Mouse (Mus musculus): Measurements from ENCODE around the gene Irak4. TPM values are rescaled to one million over a fixed set of nuclear protein-coding genes. Genes with fewer than 3 reads are reported as not detected.
A peak's percentile ranks its signal among the peaks of the same experiment; 100 is the strongest.

Irak4 gene
- total RNA-seq, 2 experiments from 2014 or later: 13.0 to 15.2 TPM

DNA sequence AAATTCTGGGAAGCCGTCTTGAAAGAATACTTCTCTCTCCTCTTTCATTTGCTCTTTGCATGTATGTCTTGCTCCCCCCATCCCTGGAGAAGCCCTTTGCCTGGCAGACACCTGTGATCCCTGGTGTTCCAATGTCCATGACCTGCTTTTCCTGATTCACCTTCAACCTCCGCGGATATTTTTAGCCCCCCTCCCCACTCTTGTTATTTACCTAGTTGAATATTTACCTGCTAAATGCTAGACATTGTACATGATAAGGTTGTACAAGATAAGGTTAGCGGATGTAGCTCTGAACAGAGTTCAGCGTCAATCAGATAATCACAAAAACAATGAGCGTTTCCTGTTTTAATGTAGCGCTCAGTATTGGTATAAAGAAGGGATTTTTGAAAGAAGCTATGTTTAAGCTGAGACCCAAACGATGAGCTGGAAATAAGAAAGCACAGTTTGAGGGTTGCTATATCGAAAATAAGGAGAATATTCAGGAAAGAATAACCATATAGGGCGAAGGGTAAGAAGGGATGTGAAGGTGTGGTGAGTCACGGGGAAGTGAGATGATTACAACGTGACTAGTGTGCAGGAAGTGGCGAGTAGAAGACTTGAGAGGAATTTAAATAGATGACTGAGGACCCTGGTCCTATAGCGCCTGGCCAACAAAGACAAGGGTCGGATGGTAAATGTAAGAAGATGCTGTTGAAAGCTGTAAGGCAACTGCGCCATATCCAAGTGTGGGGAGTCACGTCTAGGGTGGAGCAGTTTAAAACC lies 15.6 kb downstream of the Irak4 start:
- no peak for DNase-seq

DNA sequence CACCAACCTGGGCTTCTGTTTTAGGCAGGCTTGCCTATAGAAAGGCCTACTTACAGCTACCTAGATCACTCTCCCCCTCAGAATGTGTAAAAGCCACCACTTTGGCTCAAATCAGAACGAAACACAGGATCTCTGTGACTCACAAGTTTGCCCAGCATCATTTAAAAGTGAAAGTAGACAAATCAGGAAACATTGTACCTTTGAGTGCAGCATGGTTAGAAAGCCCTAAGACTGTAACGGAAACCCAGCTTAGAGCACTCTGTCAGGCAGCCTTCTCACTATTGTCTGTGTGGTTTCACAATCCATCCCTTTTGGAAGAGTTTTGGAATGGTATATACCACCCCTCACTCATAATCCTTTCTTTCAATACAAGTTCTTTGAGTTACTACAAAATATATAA lies 21.5 kb downstream of the Irak4 start:
- no peak for DNase-seq

DNA sequence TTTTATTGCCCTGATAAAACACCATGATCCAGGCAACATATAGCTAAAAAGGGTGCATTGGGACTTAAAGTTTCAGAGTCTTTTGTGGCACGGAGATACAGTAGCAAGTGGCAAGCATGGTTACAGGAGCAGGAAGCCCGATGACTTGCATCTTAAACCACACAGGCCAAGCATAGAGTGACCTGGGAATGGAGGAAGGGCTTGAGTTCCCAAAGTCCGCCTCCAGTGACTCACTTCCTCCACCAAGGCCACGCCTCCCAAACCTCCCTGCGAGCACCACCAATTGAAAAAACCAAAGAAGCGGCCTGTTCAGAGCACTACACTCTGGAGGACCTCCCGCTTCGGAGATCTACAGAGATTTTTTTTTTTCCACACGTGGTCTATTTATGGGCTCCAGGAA lies 22.4 kb downstream of the Irak4 start:
- DNase-seq: no peak

DNA sequence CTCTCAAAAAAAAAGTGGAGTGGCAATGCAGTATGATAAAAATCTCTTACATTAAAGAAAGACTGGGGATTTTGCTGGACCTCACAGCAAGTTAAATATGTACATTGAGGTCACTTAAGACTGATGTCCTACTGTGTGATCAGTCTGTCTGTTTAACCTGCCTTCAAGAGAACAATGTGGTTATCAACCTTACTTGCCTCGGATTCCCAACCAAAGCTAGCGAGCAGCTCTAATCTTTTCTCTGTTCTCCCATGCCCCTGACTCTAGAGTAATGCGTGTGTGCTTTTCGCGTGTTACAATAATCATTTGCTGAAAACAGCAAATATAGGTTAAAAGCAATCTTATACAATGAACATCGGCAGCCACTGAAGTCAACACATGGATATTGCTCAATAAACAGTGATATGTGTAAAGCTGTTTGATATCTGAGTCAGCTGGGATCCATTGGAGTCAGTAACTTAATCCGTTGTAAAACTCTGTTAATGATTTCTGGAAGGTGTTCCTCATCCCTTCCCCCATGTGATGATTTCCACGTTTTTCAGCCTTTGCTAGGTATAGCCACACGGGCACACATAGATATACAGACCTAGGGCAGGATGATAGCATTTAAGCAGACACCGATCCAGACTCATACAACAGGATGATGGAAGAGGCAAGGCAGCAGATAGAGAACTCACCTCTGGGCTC lies 25.2 kb downstream of the Irak4 start:
- DNase-seq: no peak

GRCm38 (mm10) chr15:94571501-94571900 lies 28.1 kb downstream of the Irak4 start:
- DNase-seq: peak in 1 of 2 experiments; percentile 29

DNA sequence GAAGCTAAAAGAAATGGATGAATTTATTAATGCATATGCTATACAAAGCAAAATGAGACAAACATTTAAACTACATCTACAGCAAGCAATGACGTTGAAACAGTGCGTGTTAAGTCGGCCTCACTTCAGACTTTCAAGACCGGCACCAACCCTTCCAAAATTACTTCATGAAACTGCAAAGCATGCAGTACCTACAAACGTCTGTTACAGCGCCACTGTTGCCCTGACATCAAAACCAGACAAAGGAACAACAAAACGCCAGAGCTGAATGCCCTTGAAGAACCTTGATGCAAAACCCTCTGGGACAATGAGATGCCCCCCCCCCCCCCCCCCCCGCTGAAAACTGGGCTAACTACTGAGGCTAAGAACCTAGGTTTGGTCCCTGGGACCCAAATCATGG lies 29.3 kb downstream of the Irak4 start:
- DNase-seq: no peak

GRCm38 (mm10) chr15:94574566-94575268 lies 31.3 kb downstream of the Irak4 start:
- DNase-seq: peak in 1 of 2 experiments; percentile 38

DNA sequence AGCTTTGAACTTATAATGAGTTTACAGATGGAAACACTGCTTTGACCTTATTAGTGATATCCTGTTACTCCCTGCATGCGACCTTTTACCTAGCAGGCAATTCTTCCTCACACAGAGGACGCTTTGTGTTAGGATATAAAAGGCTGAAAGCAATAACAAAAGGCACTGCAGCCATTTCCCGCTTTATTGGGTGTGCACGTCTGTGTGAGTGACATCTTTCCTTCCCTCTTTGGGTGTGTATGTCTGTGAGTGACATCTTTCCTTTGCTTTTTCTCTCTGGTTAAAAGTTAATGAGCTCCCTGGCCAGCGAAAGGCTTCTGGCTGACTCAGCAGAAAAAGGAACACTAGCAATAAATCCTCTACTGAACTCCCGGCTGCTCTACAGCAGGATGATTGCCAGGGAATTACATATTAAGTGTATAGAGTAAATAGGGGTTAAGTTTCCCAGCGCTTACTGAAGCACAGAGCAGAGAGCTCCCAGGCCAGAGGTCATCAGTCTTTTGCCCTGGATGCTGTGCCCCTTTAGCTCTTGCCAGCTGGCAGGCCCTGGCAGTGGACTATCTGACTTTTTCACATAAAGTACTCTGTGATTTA lies 38.7 kb downstream of the Irak4 start:
- peak in 1 of 2 experiments; percentile 39 for DNase-seq

DNA sequence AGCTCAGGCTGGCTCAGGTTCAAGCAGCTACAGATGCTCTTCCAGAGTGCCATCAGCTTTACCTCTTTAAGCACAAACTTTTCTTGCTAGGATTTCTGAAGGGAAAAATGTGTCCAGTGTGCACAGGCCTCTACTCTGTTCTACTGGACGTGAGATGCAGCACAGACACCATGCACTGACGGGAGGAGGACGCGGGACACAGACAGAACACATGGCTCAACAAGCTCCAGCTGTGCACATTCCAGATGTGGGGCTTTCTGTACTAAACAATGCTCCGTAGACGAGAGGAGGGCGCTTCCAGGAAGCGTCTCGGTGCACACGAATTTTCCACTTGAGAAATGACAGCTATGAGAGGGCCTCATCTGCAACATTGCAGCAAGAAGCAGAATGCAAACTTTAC lies 39.7 kb downstream of the Irak4 start:
- DNase-seq: no peak

- DNase-seq: no peak
Measured at GRCm38 (mm10) chr15:94584738-94585137, 41.3 kb downstream of the Irak4 start.

DNA sequence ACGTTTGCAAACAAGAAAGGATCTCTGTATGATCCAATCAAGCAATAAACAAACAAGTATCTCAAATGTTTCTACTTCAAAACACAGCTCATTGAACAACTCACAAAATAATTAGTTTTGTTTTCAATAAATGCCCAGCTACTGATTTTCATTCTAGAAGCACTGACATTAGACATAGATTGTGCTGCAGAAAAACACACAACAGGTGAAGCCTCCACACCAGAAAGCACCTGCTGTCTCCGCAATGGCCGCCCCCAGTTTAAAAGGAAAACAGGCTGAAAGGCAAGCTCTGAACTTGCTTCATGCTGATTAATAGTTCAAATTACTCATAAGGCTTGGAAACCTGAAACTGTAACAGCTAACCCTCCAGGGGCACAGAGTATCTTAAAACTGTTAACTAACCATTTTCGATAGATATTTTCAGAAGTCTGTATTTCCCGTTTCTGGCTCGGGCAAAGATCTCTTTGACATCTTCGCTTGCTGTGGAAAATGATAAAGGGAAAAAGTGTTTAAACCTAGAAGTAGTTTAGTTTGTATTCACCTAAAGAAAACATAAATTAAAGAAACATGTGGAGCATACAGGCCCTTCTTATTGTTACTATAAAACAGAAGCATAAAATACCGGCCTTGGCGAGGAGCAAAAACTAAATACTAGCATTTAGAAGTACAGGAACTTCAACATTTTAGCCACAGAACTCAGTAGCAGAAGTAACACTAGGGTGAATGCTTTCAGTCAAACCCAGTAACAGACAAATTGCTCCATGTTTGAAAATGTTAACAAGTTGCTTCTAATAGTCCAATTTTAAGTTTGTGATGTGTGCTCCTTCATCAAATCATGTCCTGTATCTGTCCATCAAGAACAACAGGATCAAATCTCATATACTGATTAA lies 44.6 kb downstream of the Irak4 start:
- no peak for DNase-seq

- DNase-seq: peak; percentile 98 to 100
Measured at GRCm38 (mm10) chr15:94589219-94590075, 46.0 kb downstream of the Irak4 start, which contains the start of gene Twf1. TSS of gene Twf1 (minus strand) at chr15:94589889.

DNA sequence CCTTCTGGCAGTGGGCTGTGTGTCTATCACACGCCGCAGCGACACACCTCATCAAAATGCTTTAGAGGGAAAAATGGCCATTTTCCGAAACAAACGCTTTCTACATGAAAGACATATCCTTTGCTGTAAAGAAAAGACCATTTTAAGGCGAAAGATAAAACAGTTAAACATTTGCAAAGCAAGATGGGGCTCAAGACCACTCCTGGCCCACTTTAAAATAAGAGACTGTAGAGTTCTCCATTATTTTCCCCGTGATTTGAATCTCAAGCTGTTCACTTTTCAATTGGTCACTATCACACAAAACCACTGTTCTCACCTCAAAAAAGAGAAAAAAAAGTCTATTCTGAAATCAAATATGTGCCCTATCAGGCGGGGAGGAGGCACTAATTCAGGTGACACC lies 46.6 kb downstream of the Irak4 start:
- DNase-seq: no peak

DNA sequence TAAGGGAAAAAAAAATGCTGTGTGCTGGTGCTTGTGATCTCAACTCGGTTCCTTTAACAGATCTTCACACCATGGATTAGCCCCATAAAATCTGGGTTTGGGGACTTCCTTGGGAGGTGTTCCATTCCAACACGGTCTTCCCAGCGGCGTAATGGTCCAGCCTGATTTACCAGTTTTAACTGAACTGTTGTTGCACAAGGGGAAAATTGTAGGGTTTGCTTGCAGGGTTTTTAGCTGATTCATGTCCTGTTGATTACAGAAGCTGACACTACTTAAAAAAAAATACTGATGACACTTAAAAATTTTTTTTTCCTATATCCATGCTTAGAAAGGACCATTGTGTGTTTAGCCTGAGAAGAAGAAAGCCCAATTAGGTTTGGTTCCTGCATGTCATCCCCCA lies 47.9 kb downstream of the Irak4 start:
- DNase-seq: no peak

GRCm38 (mm10) chr15:94593586-94593985 lies 50.1 kb downstream of the Irak4 start:
- DNase-seq: no peak

DNA sequence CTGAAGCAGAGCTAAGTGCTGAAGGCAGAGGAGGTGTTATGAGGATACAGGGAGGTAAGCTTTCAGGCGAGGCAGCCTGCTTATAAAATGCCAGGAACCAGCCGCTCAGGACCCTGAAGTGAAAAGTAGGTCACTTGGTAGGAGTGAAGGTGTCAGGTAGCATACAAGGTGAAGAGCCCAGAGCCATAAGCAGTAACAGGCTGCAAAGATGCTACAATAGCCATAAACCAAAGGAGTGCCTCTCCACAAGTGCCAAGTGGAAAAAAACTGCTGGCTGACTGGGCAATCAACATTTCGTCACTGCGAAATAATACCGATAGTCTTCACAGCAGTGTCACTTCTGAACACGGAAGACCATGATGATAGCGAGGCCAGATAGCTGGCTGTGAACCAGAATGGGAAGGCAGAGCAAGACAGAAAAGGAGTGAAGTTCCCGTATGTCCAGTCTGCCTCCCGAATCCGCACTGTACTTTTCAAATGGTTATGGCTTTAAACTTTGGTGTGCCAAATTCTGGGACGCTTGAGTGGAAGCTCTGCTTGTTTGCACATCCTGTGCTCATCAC lies 56.8 kb downstream of the Irak4 start:
- peak in 1 of 2 experiments; percentile 13 for DNase-seq

GRCm38 (mm10) chr15:94601339-94601738 lies 57.9 kb downstream of the Irak4 start:
- peak; percentile 70 to 81 for DNase-seq

GRCm38 (mm10) chr15:94602441-94602840 lies 59.0 kb downstream of the Irak4 start:
- DNase-seq: no peak

DNA sequence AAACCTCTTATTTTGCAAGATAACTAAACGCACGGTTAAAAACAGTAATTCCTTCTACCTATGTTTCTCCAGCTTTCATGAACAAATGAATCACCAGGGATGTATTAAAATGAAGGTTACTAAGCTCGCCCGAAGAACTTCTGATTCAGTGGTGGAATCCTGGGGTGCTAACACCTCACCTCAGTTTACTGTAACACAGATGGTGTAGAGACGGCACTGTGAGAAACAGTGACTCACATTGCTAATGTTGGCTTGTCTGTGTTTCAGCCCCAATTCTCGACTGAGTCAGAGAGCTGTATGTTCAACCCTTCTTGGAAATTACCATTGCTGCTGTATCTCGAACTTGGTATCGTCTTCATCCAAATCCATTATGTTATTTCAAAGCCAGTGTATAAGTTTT lies 64.3 kb downstream of the Irak4 start:
- no peak for DNase-seq

DNA sequence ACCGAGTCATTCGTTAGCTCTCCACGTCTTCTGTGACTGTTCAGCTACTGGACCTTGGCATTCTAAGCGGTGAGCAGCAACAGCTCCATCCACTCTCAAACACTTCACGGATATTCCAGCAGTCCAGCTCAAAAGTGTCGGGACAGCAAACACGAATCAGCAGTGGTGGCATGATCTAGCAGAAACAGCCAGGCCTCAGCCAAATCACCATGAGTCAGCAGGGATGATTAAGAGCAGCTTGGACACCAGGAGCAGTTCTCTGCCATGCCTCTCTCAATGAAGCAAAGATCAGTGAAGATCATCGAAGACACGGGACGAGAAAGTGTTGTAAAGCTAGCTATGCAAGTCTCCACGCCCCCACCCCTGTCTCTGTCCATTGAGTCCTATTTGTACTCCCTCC lies 72.6 kb downstream of the Irak4 start:
- DNase-seq: peak; percentile 66 to 67
